In genomic region chr13:118850708-118851107, GRCm38 (mm10) we compare ENCODE assay signal across 21 mouse cellular contexts.
DNase-seq lines count a peak whose midpoint lies in the region; ATAC-seq and TF ChIP-seq lines count a peak whose summit lies in the region.
"Had no signal": no experiment of that assay in that cellular context is flagged by ENCODE, and none has a peak within 500 bp of the region (broad histone marks: within the 10 kb centered on the region; RNA-seq: fewer than 3 reads in every experiment).

No protein-coding gene starts in this region.

- in situ Hi-C loops in Patski (cut with MboI; ENCODE audit: low pct_unique_long_range_greater_than_20kb): no loop called here

- POLR2A ChIA-PET in Patski (lab: Charles Lee): no interaction called here

- no peaks in the 10 kb centered on the region for H3K9me3 ChIP-seq in embryonic facial prominence, embryonic 11.5 days (replicated peaks; ENCODE audit: control insufficient read depth, low read length)
- no peaks in the 10 kb centered on the region for H3K9me3 ChIP-seq in embryonic facial prominence, embryonic 10.5 days
- no peaks in the 10 kb centered on the region for H3K9me3 ChIP-seq in embryonic facial prominence, embryonic 14.5 days (ENCODE audit: control insufficient read depth, low read length)
- H3K9me3 ChIP-seq: forebrain, embryonic 13.5 days; forebrain, embryonic 15.5 days had no signal

- TF ChIP-seq CTCF in Patski (IDR thresholded peaks at IDR 0.05): no peak

- no peak overlapping the region for H3K4me3 ChIP-seq in embryonic facial prominence, embryonic 11.5 days (ENCODE audit: low read depth, low read length)
- H3K4me3 ChIP-seq in embryonic facial prominence, embryonic 10.5 days: no peak overlapping the region
- no peak overlapping the region for H3K4me3 ChIP-seq in embryonic facial prominence, embryonic 14.5 days (ENCODE audit: low read depth, low read length)
- H3K4me3 ChIP-seq: forebrain, embryonic 13.5 days; forebrain, embryonic 15.5 days had no signal

- no peak for ATAC-seq in embryonic facial prominence, embryonic 11.5 days (replicated peaks; ENCODE audit: insufficient number of reproducible peaks, low FRiP score, low TSS enrichment, low read depth)
- ATAC-seq in Patski: peak; percentile 83
- peak; percentile 74 for ATAC-seq in embryonic facial prominence, embryonic 14.5 days (ENCODE audit: low read depth)
- ATAC-seq: forebrain, embryonic 13.5 days; forebrain, embryonic 15.5 days; forebrain, postnatal 0 days had no signal

- no peaks in the 10 kb centered on the region for H3K27me3 ChIP-seq in embryonic facial prominence, embryonic 11.5 days (ENCODE audit: control insufficient read depth, insufficient read depth, low read length)
- no peaks in the 10 kb centered on the region for H3K27me3 ChIP-seq in embryonic facial prominence, embryonic 10.5 days (replicated peaks; ENCODE audit: low read depth, poor library complexity, severe bottlenecking)
- H3K27me3 ChIP-seq in Patski: no peaks in the 10 kb centered on the region
- H3K27me3 ChIP-seq in embryonic facial prominence, embryonic 14.5 days (replicated peaks; ENCODE audit: control insufficient read depth, insufficient read depth, low read length): no peaks in the 10 kb centered on the region
- H3K27me3 ChIP-seq: forebrain, embryonic 13.5 days; forebrain, embryonic 15.5 days had no signal

- no peaks in the 10 kb centered on the region for H3K36me3 ChIP-seq in embryonic facial prominence, embryonic 11.5 days (replicated peaks; ENCODE audit: control insufficient read depth, insufficient read depth, low read depth, low read length)
- no peaks in the 10 kb centered on the region for H3K36me3 ChIP-seq in embryonic facial prominence, embryonic 10.5 days (replicated peaks)
- H3K36me3 ChIP-seq in embryonic facial prominence, embryonic 14.5 days (ENCODE audit: control insufficient read depth, insufficient read depth, low read length): no peaks in the 10 kb centered on the region
- H3K36me3 ChIP-seq: forebrain, embryonic 15.5 days had no signal

- H3K4me2 ChIP-seq in embryonic facial prominence, embryonic 11.5 days (ENCODE audit: low read depth, low read length): no peak overlapping the region
- H3K4me2 ChIP-seq in embryonic facial prominence, embryonic 14.5 days (ENCODE audit: low read depth, low read length): peak overlapping the region; percentile 41; the same call in 1 of the 2 replicates
- H3K4me2 ChIP-seq: forebrain, embryonic 13.5 days; forebrain, embryonic 15.5 days had no signal

- H3K4me1 ChIP-seq in embryonic facial prominence, embryonic 11.5 days (ENCODE audit: control insufficient read depth, insufficient read depth, low read length): no peaks in the 10 kb centered on the region
- H3K4me1 ChIP-seq in embryonic facial prominence, embryonic 10.5 days: no peaks in the 10 kb centered on the region
- H3K4me1 ChIP-seq in embryonic facial prominence, embryonic 14.5 days (ENCODE audit: control insufficient read depth, insufficient read depth, low read length): peaks cover 13% of the 10 kb centered on the region; the same call in 1 of the 2 replicates
- H3K4me1 ChIP-seq: forebrain, embryonic 13.5 days; forebrain, embryonic 15.5 days had no signal

- DNase-seq in embryonic facial prominence, embryonic 11.5 days (ENCODE audit: low spot score): peak; percentile 60
- no peak for DNase-seq in embryonic facial prominence, embryonic 10.5 days (ENCODE audit: low spot score)
- peak; percentile 12 for DNase-seq in Patski (ENCODE audit: low read depth, low spot score)
- peak; percentile 79 for DNase-seq in embryonic facial prominence, embryonic 14.5 days (ENCODE audit: low spot score)
- DNase-seq in forelimb bud, embryonic 11.5 days (ENCODE audit: low read depth, low spot score): peak; percentile 3
- no peak for DNase-seq in kidney, adult 8-10 months
- no peak for DNase-seq in gastrocnemius, postnatal 36 days
- DNase-seq in left cerebral cortex, adult 9 months (ENCODE audit: low spot score in 2 of 2): no peak
- DNase-seq: adrenal gland, adult 2 months; adrenal gland, postnatal 10 days; adrenal gland, postnatal 25 days; cerebellum, adult 11 months; cerebellum, adult 18-20 months; cerebellum, adult 8-10 months; cerebellum, adult 9-11 months; cerebellum, postnatal 14 days; cerebellum, postnatal 36 days; embryo, embryonic 11 days; forebrain, postnatal 0 days had no signal

- intact Hi-C loops in gastrocnemius, postnatal 36 days (cut with DNase I): no loop called here

- 59% methylated on average over 8 of the region's 8 CpGs for WGBS in embryonic facial prominence, embryonic 11.5 days
- WGBS in embryonic facial prominence, embryonic 10.5 days: 71% methylated on average over 8 of the region's 8 CpGs
- 46% methylated on average over 8 of the region's 8 CpGs for WGBS in embryonic facial prominence, embryonic 14.5 days

- no peak overlapping the region for H3K27ac ChIP-seq in embryonic facial prominence, embryonic 11.5 days (replicated peaks; ENCODE audit: low read depth, low read length)
- no peak overlapping the region for H3K27ac ChIP-seq in embryonic facial prominence, embryonic 10.5 days (replicated peaks)
- no peak overlapping the region for H3K27ac ChIP-seq in embryonic facial prominence, embryonic 14.5 days (replicated peaks; ENCODE audit: low read depth, low read length)
- H3K27ac ChIP-seq: forebrain, embryonic 13.5 days; forebrain, embryonic 15.5 days had no signal

- H3K9ac ChIP-seq in embryonic facial prominence, embryonic 11.5 days (replicated peaks; ENCODE audit: low read length): no peak overlapping the region
- H3K9ac ChIP-seq in embryonic facial prominence, embryonic 14.5 days (ENCODE audit: low read depth, low read length): no peak overlapping the region
- H3K9ac ChIP-seq: forebrain, embryonic 13.5 days; forebrain, embryonic 15.5 days; forebrain, postnatal 0 days had no signal

- CTCF ChIA-PET in Patski (lab: Charles Lee): interaction anchor here (1.5 kb wide), 1 partner anchor 13 kb away, joined by 3 read pairs; no protein-coding TSS in a partner anchor

Comparison
In these comparisons a context has a peak if more than half of its experiments do, and no peak if none do; other contexts are left out.
1. DNase-seq: peak in embryonic facial prominence, embryonic 11.5 days (single experiment), Patski (single experiment), embryonic facial prominence, embryonic 14.5 days (single experiment) and forelimb bud, embryonic 11.5 days (single experiment); none in embryonic facial prominence, embryonic 10.5 days (single experiment), kidney, adult 8-10 months (0 of 2), gastrocnemius, postnatal 36 days (0 of 2) and left cerebral cortex, adult 9 months (0 of 2).